Mouse (Mus musculus) activated CD4-positive, CD25-positive, alpha-beta regulatory T cell, adult 4 months (primary cell): ENCODE results near the gene Parg. TPM values are rescaled to one million over a fixed set of nuclear protein-coding genes. Genes with fewer than 3 reads are reported as not detected.
"Not testable (repeated sequence)": the region's sequence is repeated elsewhere in the genome, so short reads cannot be mapped to it uniquely, and the experiment has no call there.

Source experiments
- ATAC-seq: one replicate; pipeline ENCODE4 v1.8.0; 2017
- polyA plus RNA-seq, 2 experiments: library from polyadenylated mRNA; unstranded; fragments of 100-300 nt; shearing (Covaris generic); gene quantifications; one replicate each; pipeline ENCODE4 v1.2.1; 2017

Gene Parg
- polyA plus RNA-seq: 10 to 100 TPM; 19.5 to 20.7 TPM

DNA sequence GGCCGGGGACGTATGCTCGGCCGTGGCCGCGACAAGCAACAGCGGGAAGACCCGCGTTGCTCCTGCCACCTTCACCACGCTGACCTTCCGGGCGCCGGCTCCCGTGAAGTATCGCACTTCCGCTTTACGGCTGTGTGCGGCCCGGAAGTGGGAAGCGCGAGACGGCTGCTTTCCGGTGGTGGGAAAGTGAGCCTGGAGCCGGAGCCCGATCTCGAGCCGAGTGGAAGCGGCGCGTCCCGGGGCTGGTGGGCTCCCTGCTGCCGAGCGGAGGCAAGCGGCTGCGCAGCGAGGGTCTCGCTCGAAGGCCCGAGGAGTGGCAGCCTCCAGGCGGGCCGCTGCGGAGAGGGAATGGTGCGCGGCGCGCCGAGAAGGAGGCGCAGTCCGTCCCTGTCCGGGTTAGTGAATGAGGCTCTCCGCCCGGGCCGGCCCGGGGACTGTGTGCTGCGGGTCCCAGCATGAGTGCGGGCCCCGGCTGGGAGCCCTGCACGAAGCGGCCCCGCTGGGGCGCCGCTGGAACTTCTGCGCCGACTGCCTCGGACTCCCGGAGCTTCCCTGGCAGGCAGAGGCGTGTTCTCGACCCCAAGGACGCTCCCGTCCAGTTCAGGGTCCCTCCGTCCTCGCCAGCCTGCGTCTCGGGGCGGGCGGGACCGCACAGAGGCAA, at the start of gene Parg, which contains the start of gene Timm23:
Parg (plus strand) TSS at position 159 of the 661 bp plus-strand sequence.
Timm23 (minus strand) TSS at position 108 of the 661 bp plus-strand sequence.
- ATAC-seq: peak; percentile 93

GRCm38 (mm10) chr14:32152243-32152965, 49.3 kb upstream of the Parg start:
- ATAC-seq: no peak

- no peak for ATAC-seq
Observed at GRCm38 (mm10) chr14:32153156-32153555, 48.6 kb upstream of the Parg start.

- no peak for ATAC-seq
Observed at GRCm38 (mm10) chr14:32154758-32155157, 47.0 kb upstream of the Parg start.

- peak; percentile 62 for ATAC-seq
Observed at GRCm38 (mm10) chr14:32159150-32159670, 42.5 kb upstream of the Parg start.

DNA sequence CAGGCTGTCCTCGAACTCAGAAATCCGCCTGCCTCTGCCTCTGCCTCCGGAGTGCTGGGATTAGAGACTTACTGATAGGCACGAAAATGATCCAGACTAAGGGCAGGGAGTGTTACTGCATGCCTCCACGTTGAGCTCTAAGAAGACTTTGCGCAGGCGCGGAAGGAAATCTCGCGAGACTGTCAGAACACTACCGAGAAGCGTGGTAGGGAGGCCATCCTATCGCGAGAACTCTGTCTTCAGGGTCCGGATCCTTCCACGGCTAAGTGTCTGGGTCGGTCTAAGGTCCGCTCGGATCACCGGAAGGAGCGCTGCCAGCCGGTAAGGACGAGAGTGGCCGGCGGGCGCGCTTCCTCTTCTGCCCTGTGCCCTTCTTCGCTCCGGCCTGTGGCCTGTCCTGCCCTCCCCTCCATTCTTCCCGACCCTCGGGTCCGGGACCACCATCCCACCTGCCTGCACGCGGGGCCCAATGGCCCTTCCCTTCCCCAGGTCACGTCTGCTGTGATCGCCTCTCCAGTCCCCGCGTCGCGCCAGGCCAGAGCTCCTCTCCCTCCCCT, 42.0 kb upstream of the Parg start, which contains the start of gene Ncoa4:
Ncoa4 (plus strand) TSS at position 176 of the 557 bp plus-strand sequence.
- peak; percentile 95 for ATAC-seq

DNA sequence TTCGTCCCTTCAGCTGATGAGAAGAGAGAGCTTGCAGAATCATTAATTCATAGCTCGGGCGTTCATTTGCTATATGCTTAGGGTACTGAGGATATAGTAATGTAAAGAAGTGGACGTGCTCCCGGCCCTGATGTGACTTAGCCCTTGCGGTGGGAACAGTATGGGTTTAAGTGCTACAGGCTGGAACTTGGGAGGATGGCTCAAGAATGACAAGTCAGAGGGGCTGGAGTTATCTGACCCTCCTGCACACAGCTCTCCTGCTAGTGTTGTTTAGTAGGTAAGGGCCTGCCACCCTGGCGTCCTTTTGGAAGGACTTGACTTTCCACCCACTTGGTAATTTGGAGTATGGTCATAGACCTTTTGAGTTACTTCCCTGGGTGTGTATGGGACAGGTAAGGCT, 41.2 kb upstream of the Parg start:
- ATAC-seq: no peak

DNA sequence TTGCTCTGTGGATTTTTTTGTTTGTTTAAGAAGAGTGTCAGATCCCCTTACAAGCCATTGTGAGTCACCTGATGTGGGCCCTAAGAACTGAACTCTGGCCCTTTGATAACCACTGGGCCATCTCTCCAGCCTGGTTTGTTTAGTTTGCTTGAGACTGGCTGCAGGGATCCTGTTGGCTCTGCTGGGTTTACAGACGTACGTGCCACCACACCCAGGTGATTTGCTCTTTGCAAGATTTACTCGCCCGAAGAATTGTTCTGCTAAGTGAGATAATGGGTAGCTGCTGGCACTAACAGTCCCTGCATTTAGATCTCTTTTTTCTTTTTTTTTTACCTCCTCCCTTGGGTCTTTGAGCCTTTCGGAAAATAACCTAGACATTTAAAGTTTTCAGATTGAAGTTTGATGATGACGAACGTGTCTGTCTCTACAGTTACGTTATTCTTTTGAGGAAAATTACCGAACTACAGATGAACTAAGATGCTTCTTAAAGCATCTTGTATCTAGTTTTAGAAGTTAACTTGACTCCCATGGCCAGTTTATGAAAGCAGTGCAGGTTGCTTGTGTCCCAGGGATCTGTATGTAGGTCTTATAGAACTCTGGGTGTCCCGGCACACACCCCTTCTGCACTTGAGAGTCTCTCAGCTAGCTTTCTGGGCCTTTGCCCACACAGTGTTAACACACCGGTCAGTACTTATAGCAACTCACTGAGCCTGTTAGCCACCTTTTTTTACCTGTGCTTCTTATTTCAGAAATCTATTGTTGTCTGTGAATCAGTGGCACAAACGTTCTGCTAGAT, 40.5 kb upstream of the Parg start:
- no peak for ATAC-seq

DNA sequence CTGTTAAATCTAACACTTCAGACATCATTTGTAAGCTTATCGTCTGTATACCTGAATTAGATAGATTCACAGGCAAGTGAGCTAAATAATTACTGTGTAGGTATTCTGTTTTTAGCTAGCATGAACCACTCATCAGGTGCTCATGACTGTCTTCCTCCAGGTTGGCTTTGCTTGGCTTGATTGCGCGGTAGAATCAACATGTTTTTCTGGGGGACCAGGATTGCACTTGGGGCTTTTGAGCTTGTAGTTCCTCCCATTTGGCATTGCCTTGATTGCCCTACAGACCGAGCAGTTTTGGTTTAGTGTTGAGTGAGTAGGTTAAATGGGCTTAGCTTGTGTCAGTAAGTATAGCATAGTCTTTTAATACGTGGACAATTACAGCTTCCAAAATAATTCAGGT, 39.5 kb upstream of the Parg start:
- ATAC-seq: no peak

DNA sequence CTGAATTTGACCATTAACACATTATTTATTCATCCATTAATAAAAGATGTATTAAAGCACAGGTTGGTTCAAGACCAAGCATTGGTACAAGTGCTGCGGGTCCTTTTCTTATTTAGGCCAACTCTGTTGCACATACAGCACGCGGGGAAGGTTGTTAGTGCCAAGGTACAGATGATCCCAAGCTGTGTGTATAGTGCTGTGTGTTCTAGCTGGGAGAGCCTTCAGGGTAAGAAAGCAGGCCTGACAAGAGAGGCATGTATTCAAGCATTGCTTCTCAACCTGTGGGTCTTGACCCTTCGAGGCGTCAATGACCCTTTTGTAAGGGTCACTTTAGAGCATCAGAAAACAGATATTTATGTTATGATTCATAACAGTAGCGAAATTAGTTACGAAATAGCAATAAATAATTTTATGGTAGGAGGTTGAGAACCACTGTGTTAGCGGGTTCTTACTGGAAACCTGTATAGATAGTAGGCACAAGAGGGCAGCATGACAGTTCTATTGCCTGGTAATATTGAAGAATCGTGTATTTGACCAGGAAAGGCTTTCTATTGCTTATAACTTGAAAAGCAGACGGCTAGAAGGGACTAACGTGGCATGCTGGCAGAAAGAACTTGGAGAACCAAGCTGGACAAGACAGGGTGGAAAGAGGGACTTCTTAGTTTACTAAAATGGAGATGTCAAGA, 38.4 kb upstream of the Parg start:
- ATAC-seq: no peak

DNA sequence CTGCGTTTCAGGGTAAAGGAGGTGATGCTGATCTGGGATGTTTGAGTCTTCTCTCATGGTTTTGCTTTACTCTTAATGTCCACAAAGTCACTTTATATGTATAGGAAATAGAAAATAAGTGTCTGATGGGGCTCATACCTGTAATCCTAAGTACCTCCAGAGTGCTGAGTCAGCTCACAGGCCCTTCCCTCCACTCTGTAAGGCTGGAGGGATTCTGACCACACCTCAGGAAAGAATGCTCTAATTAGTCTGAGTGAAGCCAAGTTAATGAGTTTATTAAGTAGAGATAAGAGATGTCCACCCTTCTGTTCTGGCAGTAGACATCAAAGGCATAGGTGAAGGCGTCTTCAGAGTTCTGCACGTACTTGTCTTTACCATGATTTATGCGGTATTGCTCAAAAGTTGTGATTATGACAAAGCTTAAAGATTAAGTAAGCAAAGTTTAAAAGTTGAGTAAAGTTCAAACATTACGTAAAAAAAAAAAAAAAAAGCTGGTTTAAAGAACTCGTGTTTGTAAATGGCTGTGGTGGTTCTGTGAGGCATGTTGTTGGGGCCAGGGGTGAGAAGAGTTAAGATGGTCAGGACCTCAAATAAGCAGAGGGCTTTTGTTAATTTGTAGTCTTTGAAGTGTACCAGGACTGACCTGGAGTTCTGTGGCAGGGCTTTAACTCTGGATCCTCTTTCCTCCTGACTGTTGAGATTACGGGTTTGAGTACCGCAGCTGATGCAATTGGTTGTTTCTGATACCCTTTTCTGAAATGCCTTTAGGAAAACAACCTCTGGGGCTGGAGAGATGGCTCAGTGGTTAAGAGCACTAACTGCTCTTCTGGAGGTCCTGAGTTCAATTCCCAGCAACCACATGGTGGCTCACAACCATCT, 37.3 kb upstream of the Parg start:
- no peak for ATAC-seq

- peak; percentile 85 for ATAC-seq
Observed at GRCm38 (mm10) chr14:32165278-32166061, 36.3 kb upstream of the Parg start.

GRCm38 (mm10) chr14:32166062-32166441, 35.7 kb upstream of the Parg start:
- no peak for ATAC-seq

GRCm38 (mm10) chr14:32166840-32167239, 34.9 kb upstream of the Parg start:
- no peak for ATAC-seq

- no peak for ATAC-seq
Observed at GRCm38 (mm10) chr14:32167326-32167725, 34.4 kb upstream of the Parg start.

DNA sequence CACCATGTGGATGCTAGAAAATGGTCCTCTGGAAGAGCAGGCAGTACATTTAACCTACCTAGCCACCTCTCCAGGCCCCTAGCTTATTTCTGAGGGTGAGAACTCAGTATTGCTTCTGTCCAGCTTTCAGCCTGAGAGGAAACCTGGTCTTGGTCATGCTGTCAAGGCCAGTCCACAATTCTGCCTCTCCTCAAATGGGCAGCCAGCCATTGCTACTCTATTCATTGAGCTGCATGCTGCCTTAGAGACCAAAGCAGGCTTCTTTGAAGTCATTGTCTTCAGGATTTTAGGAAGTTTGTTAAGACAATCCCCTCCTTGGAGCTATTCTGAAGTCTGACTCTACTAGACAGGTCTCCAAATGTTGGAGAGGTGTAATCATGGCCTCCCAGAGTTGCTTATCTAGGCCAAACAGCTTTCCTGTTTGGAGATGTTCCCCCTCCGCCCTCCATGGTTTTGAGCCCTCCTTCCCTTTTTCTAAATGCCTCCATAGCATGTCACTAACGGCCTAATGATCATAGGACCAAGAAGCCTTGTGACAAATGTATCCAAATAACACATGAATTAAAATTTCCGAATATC, 33.0 kb upstream of the Parg start:
- no peak for ATAC-seq

DNA sequence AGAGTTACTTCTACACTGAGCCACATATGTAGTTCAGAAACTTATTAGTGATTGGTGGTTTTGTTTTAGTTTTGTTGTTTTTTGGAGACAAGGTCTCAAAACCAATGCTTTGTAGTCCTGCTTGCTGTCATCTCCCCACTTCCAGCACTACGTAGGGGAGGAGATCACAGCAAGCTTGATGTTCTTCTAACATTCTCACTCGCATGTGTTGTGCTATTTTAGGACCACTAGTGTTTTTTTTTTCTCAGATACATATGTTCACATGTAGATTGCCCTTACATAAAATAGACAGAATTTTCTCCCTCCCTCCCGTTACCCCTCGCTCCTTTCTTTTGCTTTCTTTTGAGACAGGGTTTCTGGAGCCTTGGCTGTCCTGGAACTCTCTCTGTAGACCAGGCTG, 31.6 kb upstream of the Parg start:
- ATAC-seq: no peak

- no peak for ATAC-seq
Observed at GRCm38 (mm10) chr14:32175310-32175709, 26.4 kb upstream of the Parg start.

GRCm38 (mm10) chr14:32176590-32176989, 25.2 kb upstream of the Parg start:
- ATAC-seq: not testable (repeated sequence)
